Mouse (Mus musculus) hindbrain, embryonic 13.5 days (tissue): ENCODE data around the gene Pik3ca. TPM values are rescaled to one million over a fixed set of nuclear protein-coding genes. Genes with fewer than 3 reads are reported as not detected.
"Not testable (repeated sequence)": the region's sequence is repeated elsewhere in the genome, so short reads cannot be mapped to it uniquely, and the experiment has no call there.

Source experiments
- ATAC-seq: fragments of 200-750 bp; cut with Nextera tagmentation; 2 replicates; pipeline ENCODE4 v1.8.0; 2017; ENCODE audit warnings: moderate TSS enrichment; ENCODE audit not compliant: low FRiP score
- H3K27ac ChIP-seq: fragments of 300-500 bp; sonication (generic); 2 replicates; pipeline ENCODE4 v1.5.1; 2015; ENCODE audit warnings: inconsistent platforms, mild to moderate bottlenecking, moderate library complexity
- H3K27me3 ChIP-seq: fragments of 300-500 bp; sonication (generic); 2 replicates; pipeline ENCODE4 v1.6.1; 2015; ENCODE audit warnings: mild to moderate bottlenecking, inconsistent platforms
- H3K36me3 ChIP-seq: fragments of 300-500 bp; sonication (generic); 2 replicates; pipeline ENCODE4 v1.6.1; 2015; ENCODE audit warnings: mild to moderate bottlenecking, inconsistent platforms
- H3K4me1 ChIP-seq: fragments of 300-500 bp; sonication (generic); replicated peaks from 2 replicates; pipeline ENCODE4 v1.6.1; 2015; ENCODE audit warnings: inconsistent platforms
- H3K4me2 ChIP-seq: fragments of 300-500 bp; sonication (generic); 2 replicates; pipeline ENCODE4 v1.6.1; 2015; ENCODE audit warnings: inconsistent platforms, mild to moderate bottlenecking, moderate library complexity
- H3K4me3 ChIP-seq: fragments of 300-500 bp; sonication (generic); 2 replicates; pipeline ENCODE4 v1.5.1; 2015; ENCODE audit warnings: mild to moderate bottlenecking, inconsistent platforms
- H3K9ac ChIP-seq: fragments of 300-500 bp; sonication (generic); 2 replicates; pipeline ENCODE4 v1.6.1; 2015; ENCODE audit warnings: mild to moderate bottlenecking, inconsistent platforms
- H3K9me3 ChIP-seq: fragments of 300-500 bp; sonication (generic); 2 replicates; pipeline ENCODE4 v1.6.1; 2016; ENCODE audit warnings: inconsistent platforms
- WGBS: fragments of 180-500 bp; shearing (Covaris S2); methylation state at CpG from one replicate; pipeline ENCODE4 v1.1.7; 2015; 5-methylcytosine and 5-hydroxymethylcytosine counted together
- polyA plus RNA-seq: library from polyadenylated mRNA; unstranded; fragments of >200 nt; fragmentation: Nextera tagmentation; extraction: Ambion mirVana; gene quantifications from 2 replicates; pipeline ENCODE4 v1.2.1, GENCODE M21; 2015

Gene Pik3ca
- polyA plus RNA-seq, 1 experiment from 2014 or later: 14.2 TPM

DNA sequence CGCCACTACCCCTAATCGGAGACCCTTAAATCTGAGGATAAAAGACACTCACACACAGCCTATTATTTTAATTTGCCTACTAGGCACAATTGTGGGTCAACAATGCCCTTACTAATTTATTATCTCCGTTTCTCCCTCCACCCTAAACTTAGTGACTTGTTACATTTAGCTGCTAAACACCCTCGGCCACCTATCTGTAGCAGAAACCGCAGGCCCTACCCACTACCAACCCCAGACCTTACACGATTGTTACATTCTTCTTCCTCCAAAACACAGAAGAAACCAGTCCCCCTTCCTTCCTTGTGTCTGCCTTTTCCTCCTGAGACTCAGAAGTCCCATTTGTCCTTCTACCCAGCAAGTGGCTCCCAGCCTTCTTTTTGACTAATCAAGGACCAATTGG, 9.3 kb downstream of the Pik3ca start:
- Histone ChIP-seq H3K4me3 (no peak overlapping the region), H3K9me3 (no peaks in the 10 kb centered on the region), H3K4me2 (no peak overlapping the region), H3K36me3 (no peaks in the 10 kb centered on the region), H3K27ac (no peak overlapping the region), H3K4me1 (peaks cover 14% of the 10 kb centered on the region), H3K9ac (no peak overlapping the region), H3K27me3 (no peaks in the 10 kb centered on the region)
- ATAC-seq: no peak
- 86% methylated on average over 6 of the region's 6 CpGs for WGBS

- Histone ChIP-seq H3K9me3 (no peaks in the 10 kb centered on the region), H3K4me3 (no peak overlapping the region), H3K4me1 (peaks cover 28% of the 10 kb centered on the region), H3K27ac (no peak overlapping the region), H3K36me3 (no peaks in the 10 kb centered on the region), H3K27me3 (no peaks in the 10 kb centered on the region), H3K4me2 (no peak overlapping the region), H3K9ac (no peak overlapping the region)
- no peak for ATAC-seq
- 97% methylated on average over 3 of the region's 3 CpGs for WGBS
Measured at GRCm38 (mm10) chr3:32408811-32409273, 11.4 kb downstream of the Pik3ca start.

GRCm38 (mm10) chr3:32412502-32413044, 15.1 kb downstream of the Pik3ca start:
- no peak overlapping the region for H3K4me2 ChIP-seq
- H3K9me3 ChIP-seq: no peaks in the 10 kb centered on the region
- H3K9ac ChIP-seq: no peak overlapping the region
- ATAC-seq: no peak
- H3K4me1 ChIP-seq: peaks cover 22% of the 10 kb centered on the region
- H3K36me3 ChIP-seq: no peaks in the 10 kb centered on the region
- WGBS: 84% methylated on average over 7 of the region's 7 CpGs
- H3K4me3 ChIP-seq: no peak overlapping the region
- no peaks in the 10 kb centered on the region for H3K27me3 ChIP-seq
- H3K27ac ChIP-seq: no peak overlapping the region

DNA sequence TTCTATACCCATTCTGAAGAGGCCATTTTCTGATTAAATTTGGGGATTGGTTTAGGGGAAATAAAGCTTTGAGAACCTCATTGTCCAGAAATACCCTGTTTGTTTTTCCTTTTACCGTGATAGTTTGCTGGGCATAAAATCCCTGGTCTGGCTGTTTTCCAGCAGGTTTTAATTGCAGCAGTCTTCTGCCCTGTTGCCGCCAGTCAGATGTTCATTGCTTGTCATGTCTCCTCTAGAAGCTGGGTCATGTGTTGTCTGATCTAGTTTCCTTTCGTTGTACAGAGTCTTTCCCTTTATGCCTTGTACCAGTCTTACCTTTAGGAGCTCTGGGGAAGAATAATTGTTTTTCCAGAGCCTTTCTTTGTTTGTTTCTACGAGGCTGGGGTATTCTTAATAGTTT, 16.9 kb downstream of the Pik3ca start:
- no peak overlapping the region for H3K4me3 ChIP-seq
- H3K9ac ChIP-seq: no peak overlapping the region
- H3K27ac ChIP-seq: peak overlapping the region; percentile 52; the same call in 1 of the 2 replicates
- no peaks in the 10 kb centered on the region for H3K9me3 ChIP-seq
- ATAC-seq: no peak
- peaks cover 22% of the 10 kb centered on the region for H3K4me1 ChIP-seq
- 34% methylated on average over 4 of the region's 4 CpGs for WGBS
- no peaks in the 10 kb centered on the region for H3K36me3 ChIP-seq
- no peaks in the 10 kb centered on the region for H3K27me3 ChIP-seq
- H3K4me2 ChIP-seq: no peak overlapping the region

DNA sequence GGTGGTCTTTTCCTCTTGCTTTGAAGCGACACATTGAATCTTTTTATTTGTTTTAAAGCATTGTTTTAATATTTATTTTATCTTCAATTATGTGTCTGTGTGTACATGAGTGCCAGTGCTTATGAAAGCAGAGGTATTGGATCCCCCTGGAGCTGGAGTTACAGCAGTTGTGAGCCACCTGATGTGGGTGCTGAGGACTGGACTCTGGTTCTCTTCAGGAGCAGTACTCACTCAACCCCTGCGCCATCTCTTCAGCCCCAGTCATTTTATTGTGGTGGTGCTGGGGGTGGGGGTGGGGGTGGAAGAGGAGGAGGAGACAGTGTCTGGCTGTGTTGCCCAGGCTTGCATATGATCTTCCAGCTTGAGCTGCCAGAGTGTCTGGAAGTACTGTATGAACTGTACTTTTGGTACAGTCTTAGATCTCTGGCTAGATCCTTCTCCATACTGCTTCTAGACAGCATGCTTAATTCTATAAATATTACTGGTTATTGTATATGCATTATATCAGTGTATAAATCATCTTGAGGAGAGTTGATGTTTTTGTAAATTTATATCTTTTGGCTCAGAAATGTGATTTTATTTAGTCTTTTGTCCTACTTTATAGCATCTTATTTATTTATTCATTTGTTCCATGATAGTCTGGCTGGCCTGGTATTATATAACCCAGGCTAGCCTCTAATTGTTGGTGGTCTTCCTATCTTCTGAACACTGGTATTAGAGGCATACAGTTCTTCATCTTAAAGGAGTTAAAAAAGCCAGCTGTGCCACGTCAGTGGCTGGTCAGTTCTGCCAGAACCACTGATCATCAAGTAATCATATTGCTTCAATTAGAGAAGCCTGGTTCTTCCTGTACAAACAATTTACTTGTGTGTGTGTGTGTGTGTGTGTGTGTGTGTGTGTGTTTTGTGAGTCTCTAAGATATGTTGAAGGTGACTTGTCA, 18.2 kb downstream of the Pik3ca start:
- no peaks in the 10 kb centered on the region for H3K27me3 ChIP-seq
- no peak overlapping the region for H3K4me2 ChIP-seq
- H3K27ac ChIP-seq: no peak overlapping the region
- H3K4me1 ChIP-seq: peaks cover 22% of the 10 kb centered on the region
- H3K9me3 ChIP-seq: no peaks in the 10 kb centered on the region
- no peak for ATAC-seq
- H3K36me3 ChIP-seq: no peaks in the 10 kb centered on the region
- H3K4me3 ChIP-seq: no peak overlapping the region
- 79% methylated on average over 3 of the region's 3 CpGs for WGBS
- H3K9ac ChIP-seq: no peak overlapping the region

DNA sequence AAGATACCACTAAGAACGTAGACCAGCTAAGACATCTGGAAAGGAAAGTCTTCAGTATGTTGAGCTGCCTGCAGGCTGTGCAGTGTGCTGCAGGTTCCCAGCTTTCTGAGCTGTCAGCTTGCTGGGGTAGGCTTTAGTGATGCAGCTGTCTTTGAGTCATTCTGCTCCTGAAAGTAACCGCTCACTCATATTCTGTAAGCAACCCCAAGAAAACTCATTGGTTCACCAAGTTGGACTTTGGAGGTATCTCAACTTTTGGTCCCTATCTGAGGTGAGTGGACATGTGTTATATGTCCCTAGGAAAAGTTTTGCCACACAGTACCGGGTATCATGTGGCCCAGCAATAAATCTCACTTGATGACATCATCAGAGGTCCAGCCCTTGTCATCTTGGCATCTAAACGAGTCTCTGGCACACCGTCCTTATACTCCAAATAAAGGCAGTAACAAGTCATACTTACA, 20.3 kb downstream of the Pik3ca start:
- no peak for ATAC-seq
- WGBS: 93% methylated on average over 5 of the region's 5 CpGs

DNA sequence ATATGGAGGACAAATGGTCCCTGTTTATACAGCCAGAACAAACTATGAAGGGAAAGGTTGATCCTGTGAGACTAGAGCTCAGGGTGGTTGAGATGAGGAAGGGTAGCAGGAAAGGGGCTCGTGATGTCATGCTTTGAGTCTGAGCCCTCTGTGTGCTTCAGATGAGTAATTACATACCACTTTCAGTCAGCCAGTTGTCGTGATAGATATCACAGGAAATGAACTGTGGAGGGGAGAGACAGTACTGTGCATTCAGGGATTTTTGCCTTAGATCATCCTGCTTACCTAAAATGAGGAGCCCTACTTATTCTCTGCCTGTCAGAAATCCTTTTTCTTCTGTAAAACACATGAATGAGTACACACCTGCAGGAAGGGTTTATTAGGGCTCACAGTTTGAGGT, 22.4 kb downstream of the Pik3ca start:
- no peak overlapping the region for H3K27ac ChIP-seq
- H3K4me2 ChIP-seq: no peak overlapping the region
- no peak overlapping the region for H3K9ac ChIP-seq
- H3K36me3 ChIP-seq: peaks cover 8% of the 10 kb centered on the region; the same call in 1 of the 2 replicates
- H3K9me3 ChIP-seq: no peaks in the 10 kb centered on the region
- WGBS: 71% methylated on average over 2 of the region's 2 CpGs
- no peak overlapping the region for H3K4me3 ChIP-seq
- ATAC-seq: no peak
- 0 out of 2 replicates have a peak, but pooled peaks cover 5% of the 10 kb centered on the region for H3K4me1 ChIP-seq
- H3K27me3 ChIP-seq: no peaks in the 10 kb centered on the region

More for the DNA sequence above, 20.3 kb downstream of the Pik3ca start:
- H3K9me3 ChIP-seq: no peaks in the 10 kb centered on the region
- no peak overlapping the region for H3K9ac ChIP-seq
- no peak overlapping the region for H3K27ac ChIP-seq
- H3K4me3 ChIP-seq: no peak overlapping the region
- H3K36me3 ChIP-seq: no peaks in the 10 kb centered on the region
- no peaks in the 10 kb centered on the region for H3K27me3 ChIP-seq
- H3K4me1 ChIP-seq: peaks cover 23% of the 10 kb centered on the region
- H3K4me2 ChIP-seq: no peak overlapping the region

GRCm38 (mm10) chr3:32421115-32422054, 23.9 kb downstream of the Pik3ca start:
- Histone ChIP-seq H3K4me2 (no peak overlapping the region), H3K27me3 (no peaks in the 10 kb centered on the region), H3K36me3 (peaks cover 8% of the 10 kb centered on the region; the same call in 1 of the 2 replicates), H3K4me3 (no peak overlapping the region), H3K9me3 (no peaks in the 10 kb centered on the region), H3K4me1 (0 out of 2 replicates have a peak, but pooled peaks cover 5% of the 10 kb centered on the region), H3K9ac (no peak overlapping the region), H3K27ac (no peak overlapping the region)
- 96% methylated on average over 6 of the region's 6 CpGs for WGBS
- ATAC-seq: no peak

GRCm38 (mm10) chr3:32427695-32428094, 30.2 kb downstream of the Pik3ca start:
- no peak overlapping the region for H3K27ac ChIP-seq
- no peak overlapping the region for H3K4me3 ChIP-seq
- no peak overlapping the region for H3K4me2 ChIP-seq
- H3K4me1 ChIP-seq: 0 out of 2 replicates have a peak, but pooled peaks cover 6% of the 10 kb centered on the region
- H3K9ac ChIP-seq: no peak overlapping the region
- H3K36me3 ChIP-seq: peaks cover 8% of the 10 kb centered on the region; the same call in 1 of the 2 replicates
- no peaks in the 10 kb centered on the region for H3K27me3 ChIP-seq
- ATAC-seq: no peak
- 83% methylated on average over 4 of the region's 4 CpGs for WGBS
- no peaks in the 10 kb centered on the region for H3K9me3 ChIP-seq

DNA sequence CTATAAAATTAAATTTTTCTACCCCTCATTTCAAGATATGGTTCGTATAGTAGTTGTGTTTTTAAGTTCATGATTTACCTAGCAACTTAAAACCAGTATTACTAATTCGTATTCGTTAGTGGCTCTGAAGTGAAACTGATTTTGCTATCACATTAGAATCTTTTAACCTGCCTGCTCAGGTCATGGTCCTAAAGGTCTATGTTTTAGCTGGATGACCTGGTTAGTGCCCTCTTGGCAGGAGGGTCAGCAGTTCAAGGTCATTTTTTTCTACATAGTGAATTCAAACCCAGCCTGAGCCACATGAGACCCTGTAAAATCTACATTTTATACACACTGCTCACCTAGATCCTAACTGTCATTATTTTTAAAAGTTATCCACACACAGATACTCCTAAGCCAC, 30.9 kb downstream of the Pik3ca start:
- no peaks in the 10 kb centered on the region for H3K27me3 ChIP-seq
- H3K4me3 ChIP-seq: no peak overlapping the region
- peaks cover 8% of the 10 kb centered on the region; the same call in 1 of the 2 replicates for H3K36me3 ChIP-seq
- no peaks in the 10 kb centered on the region for H3K9me3 ChIP-seq
- no peak overlapping the region for H3K9ac ChIP-seq
- H3K27ac ChIP-seq: no peak overlapping the region
- 94% methylated on average over 3 of the region's 3 CpGs for WGBS
- no peak for ATAC-seq
- 0 out of 2 replicates have a peak, but pooled peaks cover 6% of the 10 kb centered on the region for H3K4me1 ChIP-seq
- H3K4me2 ChIP-seq: no peak overlapping the region

- Histone ChIP-seq H3K4me2 (no peak overlapping the region), H3K27me3 (no peaks in the 10 kb centered on the region), H3K27ac (no peak overlapping the region), H3K4me3 (no peak overlapping the region), H3K9me3 (no peaks in the 10 kb centered on the region), H3K9ac (no peak overlapping the region), H3K36me3 (peaks cover 6% of the 10 kb centered on the region; the same call in 1 of the 2 replicates), H3K4me1 (0 out of 2 replicates have a peak, but pooled peaks cover 6% of the 10 kb centered on the region)
- WGBS: 73% methylated on average over 4 of the region's 4 CpGs
- no peak for ATAC-seq
Measured at GRCm38 (mm10) chr3:32428921-32429320, 31.4 kb downstream of the Pik3ca start.

GRCm38 (mm10) chr3:32429351-32429750, 31.9 kb downstream of the Pik3ca start:
- not testable (repeated sequence) for H3K27ac ChIP-seq, ATAC-seq, H3K4me2 ChIP-seq, H3K4me1 ChIP-seq, H3K9ac ChIP-seq, H3K9me3 ChIP-seq, H3K4me3 ChIP-seq, H3K36me3 ChIP-seq, H3K27me3 ChIP-seq
